Mouse (Mus musculus) limb, embryonic 15.5 days (tissue): Measurements from ENCODE around the gene Stag1. TPM values are rescaled to one million over a fixed set of nuclear protein-coding genes. Genes with fewer than 3 reads are reported as not detected.

Experiments
- ATAC-seq: fragments of 200-750 bp; cut with Nextera tagmentation; 2 replicates; pipeline ENCODE4 v1.8.0; 2017; ENCODE audit warnings: low read depth, moderate TSS enrichment; ENCODE audit not compliant: insufficient number of reproducible peaks, low FRiP score, low TSS enrichment
- H3K27ac ChIP-seq: fragments of 300-500 bp; sonication (generic); 2 replicates; pipeline ENCODE4 v1.5.1; 2015; ENCODE audit warnings: moderate library complexity, mild to moderate bottlenecking, inconsistent platforms
- H3K27me3 ChIP-seq: fragments of 300-500 bp; sonication (generic); 2 replicates; pipeline ENCODE4 v1.6.1; 2015; ENCODE audit warnings: inconsistent platforms
- H3K36me3 ChIP-seq: fragments of 300-500 bp; sonication (generic); 2 replicates; pipeline ENCODE4 v1.6.1; 2015; ENCODE audit warnings: inconsistent platforms
- H3K4me1 ChIP-seq: fragments of 300-500 bp; sonication (generic); 2 replicates; pipeline ENCODE4 v1.6.1; 2015; ENCODE audit warnings: inconsistent platforms
- H3K4me2 ChIP-seq: fragments of 300-500 bp; sonication (generic); 2 replicates; pipeline ENCODE4 v1.6.1; 2015; ENCODE audit warnings: mild to moderate bottlenecking, inconsistent platforms
- H3K4me3 ChIP-seq: fragments of 300-500 bp; sonication (generic); 2 replicates; pipeline ENCODE4 v1.5.1; 2015; ENCODE audit warnings: mild to moderate bottlenecking, inconsistent platforms
- H3K9ac ChIP-seq: fragments of 300-500 bp; sonication (generic); 2 replicates; pipeline ENCODE4 v1.6.1; 2015; ENCODE audit warnings: inconsistent platforms
- H3K9me3 ChIP-seq: fragments of 300-500 bp; sonication (generic); 2 replicates; pipeline ENCODE4 v1.6.1; 2016; ENCODE audit warnings: inconsistent platforms
- WGBS: fragments of 180-500 bp; shearing (Covaris S2); methylation state at CpG from one replicate; pipeline ENCODE4 v1.1.7; 2015; 5-methylcytosine and 5-hydroxymethylcytosine counted together
- polyA plus RNA-seq: library from polyadenylated mRNA; unstranded; fragments of >200 nt; fragmentation: Nextera tagmentation; extraction: Ambion mirVana; gene quantifications from 2 replicates; pipeline ENCODE4 v1.2.1, GENCODE M21; 2015

Stag1 gene
- polyA plus RNA-seq, 1 experiment from 2014 or later: 46.2 TPM

GRCm38 (mm10) chr9:100647774-100648323 is 50.3 kb downstream of the Stag1 start:
- H3K4me3 ChIP-seq: no peak overlapping the region
- 74% methylated on average over 2 of the region's 2 CpGs for WGBS
- no peaks in the 10 kb centered on the region for H3K9me3 ChIP-seq
- H3K36me3 ChIP-seq: no peaks in the 10 kb centered on the region
- no peak overlapping the region for H3K4me2 ChIP-seq
- no peak overlapping the region for H3K27ac ChIP-seq
- H3K27me3 ChIP-seq: no peaks in the 10 kb centered on the region
- no peak for ATAC-seq
- H3K4me1 ChIP-seq: peaks cover 6% of the 10 kb centered on the region; the same call in 1 of the 2 replicates
- H3K9ac ChIP-seq: no peak overlapping the region

DNA sequence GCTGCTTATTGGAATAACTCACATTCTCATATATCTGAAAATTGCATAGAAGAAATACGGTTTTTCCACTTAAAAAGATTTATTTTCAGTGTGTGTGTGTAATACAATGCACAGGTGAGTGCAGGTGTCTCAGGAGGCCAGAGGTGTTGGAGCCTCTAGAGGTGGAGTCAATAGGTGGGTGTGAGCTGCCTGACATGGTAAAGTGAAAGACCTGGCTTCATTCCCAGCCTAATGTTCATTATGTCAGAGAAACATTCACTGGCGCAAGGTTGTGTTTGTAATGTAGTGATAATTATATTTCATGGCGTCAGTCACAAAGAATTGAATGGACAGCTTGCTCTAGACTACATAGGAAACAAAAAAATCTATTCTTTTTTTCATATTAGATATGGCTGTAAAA is 56.5 kb downstream of the Stag1 start:
- 71% methylated on average over 3 of the region's 3 CpGs for WGBS
- no peaks in the 10 kb centered on the region for H3K36me3 ChIP-seq
- no peak overlapping the region for H3K4me2 ChIP-seq
- H3K27ac ChIP-seq: no peak overlapping the region
- no peaks in the 10 kb centered on the region for H3K27me3 ChIP-seq
- no peaks in the 10 kb centered on the region for H3K9me3 ChIP-seq
- no peak overlapping the region for H3K9ac ChIP-seq
- no peak for ATAC-seq
- no peaks in the 10 kb centered on the region for H3K4me1 ChIP-seq
- no peak overlapping the region for H3K4me3 ChIP-seq

DNA sequence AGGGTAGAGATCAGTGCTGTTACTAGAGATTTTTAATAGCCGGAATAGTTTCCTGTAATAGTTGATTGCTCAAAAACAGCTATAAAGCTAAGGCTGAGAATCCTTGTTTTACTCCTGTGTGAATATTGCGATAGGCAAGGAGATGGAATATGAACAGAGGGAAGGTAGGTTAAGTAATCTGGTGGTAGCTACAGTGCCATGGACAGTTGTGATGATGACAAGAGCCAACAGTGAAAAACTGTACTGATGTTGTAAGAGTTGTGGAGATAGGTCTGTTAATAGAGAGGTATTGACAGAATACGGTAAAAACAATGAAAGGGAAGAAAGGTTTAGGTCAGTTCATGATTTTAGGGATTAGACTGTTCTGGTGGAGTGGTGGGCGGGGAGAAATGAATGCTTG is 58.5 kb downstream of the Stag1 start:
- Histone ChIP-seq H3K4me1 (no peaks in the 10 kb centered on the region), H3K27ac (no peak overlapping the region), H3K4me2 (no peak overlapping the region), H3K9me3 (no peaks in the 10 kb centered on the region), H3K4me3 (no peak overlapping the region), H3K27me3 (no peaks in the 10 kb centered on the region), H3K36me3 (no peaks in the 10 kb centered on the region), H3K9ac (no peak overlapping the region)
- 94% methylated on average over 4 of the region's 4 CpGs for WGBS
- no peak for ATAC-seq

DNA sequence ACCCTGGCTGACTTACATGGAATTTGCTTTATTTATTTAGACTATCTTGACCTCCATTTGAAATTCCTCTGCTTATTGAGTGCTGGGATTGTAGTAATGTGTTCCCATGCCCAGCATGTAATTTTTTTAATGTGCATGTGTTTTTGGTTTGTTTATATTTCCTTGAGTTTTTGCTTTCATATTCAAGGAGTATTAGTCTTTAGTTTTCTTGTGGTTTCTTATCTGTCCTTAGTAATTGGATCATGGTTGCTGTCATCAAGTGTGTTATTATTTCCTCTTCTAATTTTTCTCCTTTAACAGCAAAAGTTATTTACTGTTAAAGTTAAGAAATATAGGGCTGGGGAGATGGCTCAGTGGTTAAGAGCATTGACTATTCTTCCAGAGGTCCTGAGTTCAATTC is 63.0 kb downstream of the Stag1 start:
- Histone ChIP-seq H3K9me3 (no peaks in the 10 kb centered on the region), H3K36me3 (no peaks in the 10 kb centered on the region), H3K9ac (no peak overlapping the region), H3K4me3 (no peak overlapping the region), H3K27me3 (no peaks in the 10 kb centered on the region), H3K4me2 (no peak overlapping the region), H3K4me1 (no peaks in the 10 kb centered on the region), H3K27ac (no peak overlapping the region)
- ATAC-seq: no peak

DNA sequence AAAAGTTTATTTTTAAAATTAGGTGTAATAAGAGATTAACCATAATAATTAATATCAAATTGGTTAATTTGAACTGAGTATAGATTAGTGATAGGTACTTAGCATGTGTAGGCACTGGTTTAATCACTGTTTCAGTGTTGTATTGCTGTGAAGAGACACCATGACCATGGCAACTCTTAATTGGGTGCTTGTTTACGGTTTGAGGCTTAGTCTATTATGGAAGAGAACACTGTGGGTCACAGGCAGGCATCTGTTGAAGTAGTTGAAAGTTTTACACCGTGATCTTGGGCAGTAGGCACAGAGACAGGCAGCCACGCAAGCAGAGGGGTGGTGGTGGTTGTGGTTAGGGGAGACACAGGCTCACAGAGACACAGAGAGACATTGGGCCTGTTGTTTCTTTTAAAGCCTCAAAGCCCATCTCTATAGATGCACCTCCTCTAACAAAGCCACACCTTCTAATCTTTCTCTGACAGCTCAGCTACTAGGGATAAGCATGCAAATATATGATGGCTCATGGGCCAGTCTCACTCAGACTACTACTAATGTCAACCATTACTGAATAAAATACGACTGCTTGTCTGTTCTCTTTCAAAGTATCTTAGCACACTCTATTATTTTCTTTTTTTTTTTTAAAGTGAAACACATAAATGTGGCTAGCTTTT is 66.0 kb downstream of the Stag1 start:
- no peak for ATAC-seq
- Histone ChIP-seq H3K36me3 (no peaks in the 10 kb centered on the region), H3K27ac (no peak overlapping the region), H3K9me3 (no peaks in the 10 kb centered on the region), H3K4me1 (no peaks in the 10 kb centered on the region), H3K4me2 (no peak overlapping the region), H3K27me3 (no peaks in the 10 kb centered on the region), H3K4me3 (no peak overlapping the region), H3K9ac (no peak overlapping the region)
- WGBS: 84% methylated on average over 4 of the region's 4 CpGs

- no peaks in the 10 kb centered on the region for H3K36me3 ChIP-seq
- H3K27ac ChIP-seq: no peak overlapping the region
- H3K4me3 ChIP-seq: no peak overlapping the region
- H3K4me1 ChIP-seq: no peaks in the 10 kb centered on the region
- ATAC-seq: no peak
- no peak overlapping the region for H3K4me2 ChIP-seq
- H3K9me3 ChIP-seq: no peaks in the 10 kb centered on the region
- 56% methylated on average over 5 of the region's 5 CpGs for WGBS
- H3K27me3 ChIP-seq: no peaks in the 10 kb centered on the region
- no peak overlapping the region for H3K9ac ChIP-seq
These were observed 72.6 kb downstream of the Stag1 start for GRCm38 (mm10) chr9:100670151-100670550.

DNA sequence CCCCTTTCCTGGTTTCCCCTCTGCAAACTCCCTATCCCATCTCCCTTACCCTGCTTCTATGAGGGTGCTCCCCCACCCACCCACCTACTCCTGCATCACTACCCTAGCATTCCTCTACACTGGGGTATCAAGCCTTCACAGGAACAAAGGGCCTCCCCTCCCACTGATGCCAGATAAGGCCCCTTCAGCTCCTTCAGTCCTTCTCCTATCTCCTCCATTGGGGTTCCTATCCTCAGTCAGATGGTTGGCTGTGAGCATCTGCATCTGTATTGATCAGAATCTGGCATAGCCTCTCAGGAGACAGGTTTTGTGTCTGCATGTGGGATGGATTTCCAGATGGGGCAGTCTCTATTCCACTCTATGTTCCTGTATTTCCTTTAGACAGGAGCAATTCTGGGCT is 81.4 kb downstream of the Stag1 start:
- Histone ChIP-seq H3K4me2 (no peak overlapping the region), H3K27ac (no peak overlapping the region)

DNA sequence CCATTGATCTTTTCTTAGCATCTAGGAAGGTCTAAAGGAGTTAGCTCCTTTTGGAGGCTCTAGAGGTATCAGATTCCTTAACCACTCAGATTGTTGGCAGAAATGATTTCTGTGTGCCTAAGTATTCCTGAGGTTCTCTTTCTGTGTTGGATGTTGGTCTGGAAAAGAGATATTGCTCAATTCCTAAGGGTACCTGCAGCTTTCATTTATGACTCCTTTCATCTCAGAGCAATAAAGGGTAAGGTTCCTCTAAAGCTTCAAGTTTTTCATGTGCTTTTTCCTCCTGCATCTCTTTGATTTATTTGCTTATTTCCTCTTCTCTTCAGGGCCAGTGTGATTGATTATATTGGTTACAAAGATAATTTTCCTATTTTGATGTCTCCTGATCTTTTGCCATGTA is 84.7 kb downstream of the Stag1 start:
- Histone ChIP-seq H3K9ac (no peak overlapping the region), H3K9me3 (no peaks in the 10 kb centered on the region), H3K4me1 (no peaks in the 10 kb centered on the region; the same call in 1 of the 2 replicates), H3K27me3 (no peaks in the 10 kb centered on the region), H3K36me3 (no peaks in the 10 kb centered on the region), H3K27ac (no peak overlapping the region), H3K4me3 (no peak overlapping the region), H3K4me2 (no peak overlapping the region)
- no peak for ATAC-seq

More for the DNA sequence above, 81.4 kb downstream of the Stag1 start:
- no peak overlapping the region for H3K9ac ChIP-seq
- H3K4me1 ChIP-seq: no peaks in the 10 kb centered on the region
- no peak overlapping the region for H3K4me3 ChIP-seq
- ATAC-seq: no peak
- H3K9me3 ChIP-seq: no peaks in the 10 kb centered on the region
- H3K36me3 ChIP-seq: no peaks in the 10 kb centered on the region
- H3K27me3 ChIP-seq: no peaks in the 10 kb centered on the region

DNA sequence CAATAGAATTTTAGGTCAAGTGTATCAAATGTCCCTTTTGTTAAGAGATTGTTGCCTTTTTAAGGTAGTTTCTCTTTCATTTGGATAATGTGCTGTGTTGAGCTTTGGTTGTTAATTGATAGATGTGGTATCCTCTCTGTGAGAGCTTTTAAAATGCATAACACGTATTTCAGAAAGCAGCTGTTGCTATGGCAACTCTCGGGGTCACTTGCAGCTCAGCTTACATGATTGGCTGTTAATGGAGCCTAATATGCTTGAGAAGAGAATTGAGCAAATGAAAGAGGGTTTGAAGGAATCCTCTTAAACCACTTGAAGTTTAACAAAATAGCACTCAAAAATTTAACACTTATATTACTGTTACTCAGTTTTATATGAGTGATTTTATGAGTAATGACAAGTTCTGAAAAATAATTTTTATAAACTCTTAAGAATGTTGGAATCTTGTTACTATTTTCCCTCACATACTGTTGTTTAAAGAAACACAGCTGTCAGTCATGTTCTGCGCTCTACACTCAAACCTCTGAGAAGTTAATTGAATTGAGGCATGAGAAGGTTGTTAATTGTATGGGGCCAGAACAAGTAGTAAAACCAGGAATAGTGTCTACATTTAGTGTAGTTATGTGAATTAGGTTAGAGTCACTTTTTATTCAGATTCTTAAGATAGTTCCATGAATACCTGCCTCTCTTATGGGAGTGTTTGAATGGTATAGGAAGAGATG is 88.3 kb downstream of the Stag1 start:
- Histone ChIP-seq H3K27me3 (no peaks in the 10 kb centered on the region), H3K4me1 (no peaks in the 10 kb centered on the region; the same call in 1 of the 2 replicates), H3K4me2 (no peak overlapping the region), H3K9ac (no peak overlapping the region), H3K4me3 (no peak overlapping the region), H3K27ac (no peak overlapping the region), H3K36me3 (no peaks in the 10 kb centered on the region), H3K9me3 (no peaks in the 10 kb centered on the region)
- WGBS: 25% methylated on average over 3 of the region's 3 CpGs
- no peak for ATAC-seq

- Histone ChIP-seq H3K36me3 (no peaks in the 10 kb centered on the region), H3K4me3 (no peak overlapping the region), H3K9ac (no peak overlapping the region), H3K27ac (no peak overlapping the region), H3K4me1 (peaks cover 3% of the 10 kb centered on the region; the same call in 1 of the 2 replicates), H3K4me2 (no peak overlapping the region), H3K9me3 (no peaks in the 10 kb centered on the region), H3K27me3 (no peaks in the 10 kb centered on the region)
- ATAC-seq: no peak
- 85% methylated on average over 3 of the region's 3 CpGs for WGBS
These were observed 92.2 kb downstream of the Stag1 start for GRCm38 (mm10) chr9:100689765-100690316.

GRCm38 (mm10) chr9:100692239-100692638 is 94.6 kb downstream of the Stag1 start:
- no peak overlapping the region for H3K27ac ChIP-seq
- H3K4me3 ChIP-seq: no peak overlapping the region
- H3K9me3 ChIP-seq: no peaks in the 10 kb centered on the region
- WGBS: 83% methylated on average over 1 of the region's 1 CpGs
- no peak for ATAC-seq
- no peak overlapping the region for H3K9ac ChIP-seq
- no peak overlapping the region for H3K4me2 ChIP-seq
- 0 out of 2 replicates have a peak, but pooled peaks cover 3% of the 10 kb centered on the region for H3K4me1 ChIP-seq
- no peaks in the 10 kb centered on the region for H3K27me3 ChIP-seq
- no peaks in the 10 kb centered on the region for H3K36me3 ChIP-seq

GRCm38 (mm10) chr9:100696537-100696936 is 98.9 kb downstream of the Stag1 start:
- Histone ChIP-seq H3K9ac (no peak overlapping the region), H3K4me2 (no peak overlapping the region), H3K36me3 (no peaks in the 10 kb centered on the region), H3K27ac (no peak overlapping the region), H3K4me1 (0 out of 2 replicates have a peak, but pooled peaks cover 3% of the 10 kb centered on the region), H3K27me3 (no peaks in the 10 kb centered on the region), H3K4me3 (no peak overlapping the region), H3K9me3 (no peaks in the 10 kb centered on the region)
- no peak for ATAC-seq
- 56% methylated on average over 2 of the region's 2 CpGs for WGBS
